Mouse (Mus musculus) embryonic fibroblast, embryonic 13.5 days (primary cell): ENCODE measurements at regions not wholly inside any gene's neighbourhood (a gene's known extent, or its start where the extent isn't known, plus 50 kb on each side); places are given as distances from the start of the nearest gene placed in this dataset.

Experiments
- H3K27ac ChIP-seq: 2 replicates; pipeline ENCODE4 v1.5.1; 2012; ENCODE audit warnings: low read length, control low read depth, inconsistent platforms; ENCODE audit not compliant: insufficient read depth
- H3K4me1 ChIP-seq: 2 replicates; pipeline ENCODE4 v1.6.1; 2011; ENCODE audit warnings: low read length; ENCODE audit not compliant: control insufficient read depth, insufficient read depth
- H3K4me3 ChIP-seq: 2 replicates; pipeline ENCODE4 v1.5.1; 2011; ENCODE audit warnings: mild to moderate bottlenecking, control low read depth, low read length; ENCODE audit not compliant: insufficient read depth
- CTCF ChIP-seq: IDR thresholded peaks from 2 replicates; pipeline ENCODE4 v1.5.1; 2011; ENCODE audit warnings: mild to moderate bottlenecking, control low read depth, low read length, moderate library complexity, borderline replicate concordance; ENCODE audit not compliant: insufficient read depth
- POLR2A ChIP-seq: IDR thresholded peaks from 2 replicates; pipeline ENCODE4 v1.6.1; 2011; ENCODE audit warnings: low read depth, mild to moderate bottlenecking, control low read depth, low read length, moderate library complexity

DNA sequence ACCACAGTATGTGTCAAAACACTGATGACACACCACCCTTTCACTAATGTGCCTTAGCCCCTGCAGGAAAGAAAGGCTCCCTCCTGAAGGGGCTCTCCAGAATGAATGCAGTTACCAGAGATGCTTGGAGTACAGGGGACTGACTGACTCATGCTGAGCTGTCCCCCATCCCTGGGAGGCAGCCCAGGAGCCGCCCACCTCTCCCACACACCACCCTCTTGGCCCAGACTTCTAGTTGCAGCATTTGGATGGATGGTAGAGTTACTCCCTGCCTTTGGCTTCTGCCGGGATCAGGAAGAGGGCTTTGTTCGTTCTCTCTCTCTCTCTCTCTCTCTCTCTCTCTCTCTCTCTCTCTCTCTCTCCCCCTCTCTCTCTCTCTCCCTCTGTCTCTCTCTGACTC is 53.4 kb upstream of the Jun start:
- TF ChIP-seq POLR2A (peak; percentile 54), CTCF (no peak)
- H3K27ac ChIP-seq, result peak overlapping the region; percentile 93
- H3K4me1 ChIP-seq, result peaks cover 19% of the 10 kb centered on the region
- no peak overlapping the region for H3K4me3 ChIP-seq

- Histone ChIP-seq H3K4me1 (peaks cover 18% of the 10 kb centered on the region), H3K4me3 (no peak overlapping the region), H3K27ac (peak overlapping the region; percentile 93)
- TF ChIP-seq CTCF, result no peak
- TF ChIP-seq POLR2A, result peak; percentile 43; the same call in 1 of the 2 replicates
These were observed 54.1 kb upstream of the Jun start for GRCm38 (mm10) chr4:95105926-95106622.

DNA sequence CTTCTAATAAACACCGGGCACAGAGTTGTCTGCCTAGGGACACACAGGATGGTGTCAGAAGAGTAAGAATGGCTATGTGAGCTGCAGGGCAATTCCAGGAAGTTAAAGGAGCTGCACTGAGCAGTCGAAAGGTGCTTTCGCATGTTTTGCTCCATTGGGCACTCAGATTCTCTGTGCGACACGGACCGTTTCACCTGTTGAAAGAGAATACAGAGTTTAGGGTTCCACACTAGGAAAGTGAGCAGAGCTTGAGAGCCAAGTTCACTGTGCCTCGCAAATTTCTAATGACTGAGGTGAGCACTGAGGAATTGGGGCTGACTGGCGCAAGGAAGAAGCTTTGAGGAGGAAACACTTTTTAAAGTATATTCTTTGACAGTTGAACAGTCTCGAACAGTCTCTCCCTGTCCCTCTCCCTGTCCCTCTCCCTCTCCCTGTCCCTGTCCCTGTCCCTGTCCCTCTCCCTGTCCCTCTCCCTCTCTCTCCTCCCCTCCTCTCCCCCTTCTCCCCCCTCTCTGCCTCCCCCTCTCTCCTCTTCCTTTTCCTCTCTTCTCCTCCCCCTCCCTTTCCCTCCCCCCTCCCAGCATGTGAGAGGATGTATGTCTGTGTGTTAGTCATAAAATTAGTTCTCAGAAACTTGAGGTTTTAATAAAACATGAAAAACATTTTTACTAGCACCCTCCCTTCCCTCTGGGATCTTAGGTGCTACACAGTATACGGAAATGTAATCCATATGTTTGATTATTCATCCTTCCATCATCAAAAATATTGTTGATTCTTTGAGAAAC is 55.1 kb upstream of the Jun start:
- TF ChIP-seq POLR2A (no peak), CTCF (no peak)
- H3K27ac ChIP-seq, result peak overlapping the region; percentile 96

GRCm38 (mm10) chr4:95108811-95109210 is 56.8 kb upstream of the Jun start:
- TF ChIP-seq POLR2A (no peak), CTCF (no peak)
- Histone ChIP-seq H3K4me3 (no peak overlapping the region), H3K4me1 (peaks cover 17% of the 10 kb centered on the region), H3K27ac (peak overlapping the region; percentile 20; the same call in 1 of the 2 replicates)

More for the DNA sequence above, 55.1 kb upstream of the Jun start:
- Histone ChIP-seq H3K4me3 (no peak overlapping the region), H3K4me1 (peaks cover 17% of the 10 kb centered on the region)

- H3K4me1 ChIP-seq, result peaks cover 15% of the 10 kb centered on the region
- TF ChIP-seq POLR2A (no peak), CTCF (no peak)
- no peak overlapping the region for H3K4me3 ChIP-seq
- H3K27ac ChIP-seq, result no peak overlapping the region
These were observed 58.8 kb upstream of the Jun start for GRCm38 (mm10) chr4:95110828-95111227.

GRCm38 (mm10) chr4:95117158-95117681 is 65.2 kb upstream of the Jun start:
- TF ChIP-seq POLR2A (no peak), CTCF (no peak)
- H3K4me1 ChIP-seq, result no peaks in the 10 kb centered on the region
- no peak overlapping the region for H3K27ac ChIP-seq
- no peak overlapping the region for H3K4me3 ChIP-seq

DNA sequence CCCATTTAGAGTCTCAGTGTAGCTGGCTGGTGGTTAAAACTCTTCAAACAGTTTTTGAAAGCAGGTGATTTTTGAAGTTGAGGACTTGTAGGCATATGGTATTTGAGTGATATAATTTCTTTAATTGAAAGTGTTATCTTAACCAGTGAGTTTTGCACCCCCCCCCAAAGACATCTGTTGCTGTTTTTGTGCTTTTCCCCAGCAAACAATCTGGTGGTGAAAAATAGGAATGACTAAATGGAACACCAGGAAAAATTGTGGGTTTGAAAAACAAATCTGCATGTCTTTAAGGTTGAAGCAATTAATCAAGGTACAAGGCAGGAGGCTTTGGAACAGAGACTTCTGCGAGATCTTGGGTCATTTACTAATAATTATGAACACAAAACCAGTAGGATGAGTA is 68.9 kb upstream of the Jun start:
- no peaks in the 10 kb centered on the region for H3K4me1 ChIP-seq
- H3K4me3 ChIP-seq, result no peak overlapping the region
- H3K27ac ChIP-seq, result no peak overlapping the region
- TF ChIP-seq CTCF, result no peak
- no peak for TF ChIP-seq POLR2A

DNA sequence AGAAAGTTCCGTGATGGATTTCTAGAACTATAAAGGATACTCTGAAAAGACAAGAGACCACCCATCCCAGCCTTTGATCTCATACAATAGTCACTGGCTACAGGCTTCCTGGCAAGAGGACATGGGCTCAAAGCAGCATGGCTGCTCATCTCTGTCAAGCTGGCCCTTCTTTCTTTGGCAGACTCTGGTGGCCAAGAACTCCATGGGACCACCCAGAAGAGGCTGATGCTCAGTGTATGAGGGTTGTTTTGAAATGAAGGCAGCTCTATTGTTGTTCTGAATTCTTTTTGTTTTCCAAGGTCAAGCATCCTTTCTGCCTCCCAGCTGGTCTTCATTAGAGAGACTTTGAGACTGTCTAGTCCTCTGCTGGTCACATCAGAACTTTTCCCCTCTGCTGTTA is 73.3 kb upstream of the Jun start:
- no peak overlapping the region for H3K4me3 ChIP-seq
- TF ChIP-seq CTCF (no peak), POLR2A (no peak)

DNA sequence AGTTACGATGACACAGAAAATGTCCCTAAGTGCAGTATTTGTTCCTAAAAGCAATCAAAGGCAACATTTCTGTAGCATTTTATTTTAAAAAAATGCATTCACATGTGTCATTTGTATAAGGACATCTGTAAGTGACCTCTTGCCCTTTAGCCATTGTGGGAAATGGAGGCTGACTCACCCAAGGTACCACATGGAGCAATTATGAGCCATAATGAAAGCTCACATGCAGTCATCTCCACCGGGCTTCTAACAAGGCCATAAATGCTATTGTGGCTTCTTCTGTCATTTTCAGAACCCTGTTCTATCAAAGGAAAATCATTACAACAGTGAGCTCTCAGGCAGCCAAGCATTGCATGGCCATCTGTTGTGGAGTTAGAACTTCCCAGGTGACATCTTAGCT is 75.9 kb upstream of the Jun start:
- TF ChIP-seq CTCF (no peak), POLR2A (no peak)
- Histone ChIP-seq H3K4me1 (no peaks in the 10 kb centered on the region), H3K4me3 (no peak overlapping the region), H3K27ac (no peak overlapping the region)

More for the DNA sequence above, 73.3 kb upstream of the Jun start:
- Histone ChIP-seq H3K27ac (no peak overlapping the region), H3K4me1 (no peaks in the 10 kb centered on the region)

- no peak for TF ChIP-seq POLR2A
- TF ChIP-seq CTCF, result no peak
- no peaks in the 10 kb centered on the region for H3K4me1 ChIP-seq
- no peak overlapping the region for H3K4me3 ChIP-seq
- H3K27ac ChIP-seq, result no peak overlapping the region
These were observed 81.8 kb upstream of the Jun start for GRCm38 (mm10) chr4:95133815-95134214.
